Mouse (Mus musculus) layer of hippocampus, adult 8-10 months (tissue): Measurements from ENCODE around the gene Slc18a3. TPM values are rescaled to one million over a fixed set of nuclear protein-coding genes. Genes with fewer than 3 reads are reported as not detected.

Source experiments
- DNase-seq, 2 experiments: peaks; one replicate each; pipeline ENCODE4 v3.0.0; 2022; ENCODE audit warnings: low spot score in 2 of 2
- total RNA-seq, 4 experiments: library from RNA; stranded (reverse); gene quantifications; 2 replicates each; pipeline ENCODE4 v1.2.4; 2022

The Slc18a3 gene
- total RNA-seq = not detected

GRCm38 (mm10) chr14:32464601-32465505, at the start of gene Slc18a3:
Gene Slc18a3 (minus strand): TSS chr14:32464850.
- DNase-seq = no peak

- peak; percentile 86 to 93 for DNase-seq
Measured at GRCm38 (mm10) chr14:32513336-32514032, 48.8 kb upstream of the Slc18a3 start, which contains the start of gene Ercc6. Gene Ercc6 (plus strand): TSS chr14:32513521.

- DNase-seq = no peak
Measured at GRCm38 (mm10) chr14:32512912-32513311, 48.3 kb upstream of the Slc18a3 start.

GRCm38 (mm10) chr14:32509443-32509961, 44.9 kb upstream of the Slc18a3 start:
- DNase-seq = no peak

GRCm38 (mm10) chr14:32508105-32508835, 43.6 kb upstream of the Slc18a3 start:
- no peak for DNase-seq

GRCm38 (mm10) chr14:32507216-32507615, 42.6 kb upstream of the Slc18a3 start:
- no peak for DNase-seq

GRCm38 (mm10) chr14:32506329-32506728, 41.7 kb upstream of the Slc18a3 start:
- DNase-seq = no peak

- no peak for DNase-seq
Measured at GRCm38 (mm10) chr14:32503897-32504296, 39.2 kb upstream of the Slc18a3 start.

- no peak for DNase-seq
Measured at GRCm38 (mm10) chr14:32502764-32503688, 38.4 kb upstream of the Slc18a3 start.

GRCm38 (mm10) chr14:32501303-32501702, 36.7 kb upstream of the Slc18a3 start:
- DNase-seq = no peak

- no peak for DNase-seq
Measured at GRCm38 (mm10) chr14:32496115-32496850, 31.6 kb upstream of the Slc18a3 start.

GRCm38 (mm10) chr14:32492521-32492920, 27.9 kb upstream of the Slc18a3 start:
- DNase-seq = no peak

- no peak for DNase-seq
Measured at GRCm38 (mm10) chr14:32482061-32482460, 17.4 kb upstream of the Slc18a3 start.

GRCm38 (mm10) chr14:32477581-32477980, 12.9 kb upstream of the Slc18a3 start:
- DNase-seq = no peak

- no peak for DNase-seq
Measured at GRCm38 (mm10) chr14:32476559-32476958, 11.9 kb upstream of the Slc18a3 start.

GRCm38 (mm10) chr14:32472996-32473395, 8.3 kb upstream of the Slc18a3 start:
- peak; percentile 30 to 68 for DNase-seq

GRCm38 (mm10) chr14:32467606-32468005, 3.0 kb upstream of the Slc18a3 start:
- no peak for DNase-seq

- DNase-seq = no peak
Measured at GRCm38 (mm10) chr14:32465889-32466288, 1.2 kb upstream of the Slc18a3 start, which contains the start of gene Chat. Gene Chat (minus strand): TSS chr14:32465989.

GRCm38 (mm10) chr14:32465506-32465870, 838 bp upstream of the Slc18a3 start:
- DNase-seq = no peak
